Mouse (Mus musculus): ENCODE measurements at regions not wholly inside any gene's neighbourhood (a gene's known extent, or its start where the extent isn't known, plus 50 kb on each side); places are given as distances from the start of the nearest gene placed in this dataset.

DNA sequence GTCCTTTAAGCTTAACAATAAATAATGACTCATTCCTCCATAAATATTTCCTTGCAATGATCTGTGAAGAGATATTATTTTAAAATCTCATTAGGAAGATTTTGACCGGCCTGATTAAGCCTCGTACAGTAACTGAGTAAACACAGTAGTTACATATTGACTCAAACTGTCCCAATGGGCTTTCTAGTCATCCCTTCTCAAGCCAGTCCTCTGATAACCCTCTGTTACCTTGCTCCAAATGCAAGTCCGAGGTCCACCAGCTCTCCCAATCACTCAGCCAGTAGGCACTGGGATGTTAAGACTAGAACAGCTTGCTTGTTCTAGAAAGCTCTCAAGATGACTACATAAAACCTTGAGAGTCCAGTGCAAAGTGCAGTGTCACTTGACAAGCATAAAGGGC, 160.6 kb downstream of the Pdcd6ip start:
- no peaks in the 10 kb centered on the region for H3K27me3 ChIP-seq (ENCODE audit: control insufficient read depth, insufficient read depth, low read length)
- no peak for ATAC-seq (ENCODE audit: insufficient number of reproducible peaks, insufficient read depth, low FRiP score, low read depth)
- no peak overlapping the region for H3K4me2 ChIP-seq (ENCODE audit: low read length)
- 73% methylated on average over 3 of the region's 3 CpGs for WGBS
- H3K9ac ChIP-seq (ENCODE audit: low read length), result no peak overlapping the region
- no peak overlapping the region for H3K4me3 ChIP-seq (ENCODE audit: control insufficient read depth in 1 of 2, insufficient read depth in 1 of 2, low read depth in 1 of 2, low read length in 2 of 2)
- H3K4me1 ChIP-seq (ENCODE audit: control insufficient read depth in 2 of 2, insufficient read depth in 2 of 2, low read length in 2 of 2), result no peaks in the 10 kb centered on the region
- no peak overlapping the region for H3K27ac ChIP-seq (replicated peaks in 1 of 2; ENCODE audit: control insufficient read depth in 1 of 2, insufficient read depth in 1 of 2, low read depth in 2 of 2, low read length in 2 of 2)
- H3K36me3 ChIP-seq (ENCODE audit: control insufficient read depth, insufficient read depth, low read length), result no peaks in the 10 kb centered on the region
- H3K9me3 ChIP-seq (ENCODE audit: control insufficient read depth, low read length), result no peaks in the 10 kb centered on the region

DNA sequence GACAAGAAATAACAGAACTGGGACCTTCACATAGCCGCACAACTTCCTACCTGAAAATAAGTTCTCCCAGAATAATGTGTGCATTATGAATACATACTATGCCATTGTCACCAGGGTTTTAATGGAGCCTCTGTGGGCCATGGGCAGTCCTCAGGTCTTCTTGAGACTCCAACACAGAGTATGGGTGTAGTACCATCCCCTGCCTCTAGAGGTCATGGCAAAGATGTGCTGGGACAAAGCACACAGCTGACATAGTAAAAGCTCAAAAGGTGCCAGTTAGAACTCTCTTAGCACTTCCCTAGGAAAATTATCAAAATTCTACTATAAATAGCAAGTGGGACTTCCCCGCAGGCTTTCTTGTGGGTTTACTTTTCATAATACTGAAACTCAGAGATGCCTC, 179.5 kb downstream of the Pdcd6ip start:
- H3K9me3 ChIP-seq (ENCODE audit: control insufficient read depth, low read length), result peaks cover 5% of the 10 kb centered on the region; the same call in 1 of the 2 replicates
- no peak overlapping the region for H3K4me3 ChIP-seq (ENCODE audit: control insufficient read depth in 1 of 2, insufficient read depth in 1 of 2, low read depth in 1 of 2, low read length in 2 of 2)
- no peaks in the 10 kb centered on the region for H3K27me3 ChIP-seq (ENCODE audit: control insufficient read depth, insufficient read depth, low read length)
- no peak overlapping the region for H3K27ac ChIP-seq (replicated peaks in 1 of 2; ENCODE audit: control insufficient read depth in 1 of 2, insufficient read depth in 1 of 2, low read depth in 2 of 2, low read length in 2 of 2)
- 73% methylated on average over 2 of the region's 2 CpGs for WGBS
- no peaks in the 10 kb centered on the region for H3K4me1 ChIP-seq (ENCODE audit: control insufficient read depth in 2 of 2, insufficient read depth in 2 of 2, low read length in 2 of 2)
- no peak overlapping the region for H3K9ac ChIP-seq (ENCODE audit: low read length)
- no peak for ATAC-seq (ENCODE audit: insufficient number of reproducible peaks, insufficient read depth, low FRiP score, low read depth)
- no peak overlapping the region for H3K4me2 ChIP-seq (ENCODE audit: low read length)
- no peaks in the 10 kb centered on the region for H3K36me3 ChIP-seq (ENCODE audit: control insufficient read depth, insufficient read depth, low read length)

DNA sequence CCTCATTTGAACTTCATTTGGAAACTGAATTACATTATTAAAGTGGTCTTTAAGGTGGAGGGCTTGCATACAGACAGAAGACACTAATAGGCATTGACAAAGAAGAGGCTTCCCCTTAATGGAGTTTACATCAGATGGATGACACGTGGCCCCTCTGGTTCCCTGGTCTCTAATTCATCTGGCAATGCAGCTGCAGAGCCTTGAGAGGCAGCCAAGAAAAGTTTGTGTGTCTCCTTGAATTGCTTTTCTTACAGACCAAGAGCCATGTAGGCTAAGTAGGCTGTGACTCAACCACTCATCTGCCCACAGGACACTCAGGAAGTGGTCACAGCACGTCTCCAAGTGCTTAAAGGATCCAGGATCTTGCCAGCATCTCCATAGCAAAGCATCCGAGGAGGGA, 183.8 kb downstream of the Pdcd6ip start:
- no peak for ATAC-seq (ENCODE audit: insufficient number of reproducible peaks, insufficient read depth, low FRiP score, low read depth)
- H3K4me1 ChIP-seq (ENCODE audit: control insufficient read depth in 2 of 2, insufficient read depth in 2 of 2, low read length in 2 of 2), result no peaks in the 10 kb centered on the region
- no peak overlapping the region for H3K27ac ChIP-seq (replicated peaks in 1 of 2; ENCODE audit: control insufficient read depth in 1 of 2, insufficient read depth in 1 of 2, low read depth in 2 of 2, low read length in 2 of 2)
- no peaks in the 10 kb centered on the region for H3K36me3 ChIP-seq (ENCODE audit: control insufficient read depth, insufficient read depth, low read length)
- H3K27me3 ChIP-seq (ENCODE audit: control insufficient read depth, insufficient read depth, low read length), result no peaks in the 10 kb centered on the region
- 63% methylated on average over 3 of the region's 3 CpGs for WGBS
- no peak overlapping the region for H3K4me2 ChIP-seq (ENCODE audit: low read length)
- H3K9ac ChIP-seq (ENCODE audit: low read length), result no peak overlapping the region
- H3K4me3 ChIP-seq (ENCODE audit: control insufficient read depth in 1 of 2, insufficient read depth in 1 of 2, low read depth in 1 of 2, low read length in 2 of 2), result no peak overlapping the region
- peaks cover 5% of the 10 kb centered on the region; the same call in 1 of the 2 replicates for H3K9me3 ChIP-seq (ENCODE audit: control insufficient read depth, low read length)

DNA sequence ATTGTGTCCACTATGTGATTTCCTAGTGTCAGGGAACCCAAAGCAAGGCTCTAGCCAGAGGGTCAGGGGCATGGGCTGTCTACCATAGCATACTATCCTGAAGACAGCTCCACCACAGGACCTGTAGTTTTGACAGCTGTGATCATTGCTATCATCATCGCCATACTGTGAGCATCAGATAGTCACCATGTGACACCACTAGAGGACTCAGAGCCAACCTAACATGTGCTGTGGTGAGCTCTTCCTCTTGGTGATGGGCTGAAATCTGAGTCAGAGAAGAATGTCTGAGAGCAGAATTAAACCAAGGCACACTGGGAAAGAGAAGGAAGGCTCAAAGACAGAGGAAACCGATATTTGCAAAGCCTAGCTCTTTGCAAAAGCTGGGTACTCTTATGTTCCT, 184.9 kb downstream of the Pdcd6ip start:
- H3K27ac ChIP-seq (replicated peaks in 1 of 2; ENCODE audit: control insufficient read depth in 1 of 2, insufficient read depth in 1 of 2, low read depth in 2 of 2, low read length in 2 of 2), result no peak overlapping the region
- no peak overlapping the region for H3K4me2 ChIP-seq (ENCODE audit: low read length)
- H3K4me1 ChIP-seq (ENCODE audit: control insufficient read depth in 2 of 2, insufficient read depth in 2 of 2, low read length in 2 of 2), result no peaks in the 10 kb centered on the region
- H3K27me3 ChIP-seq (ENCODE audit: control insufficient read depth, insufficient read depth, low read length), result no peaks in the 10 kb centered on the region
- H3K9me3 ChIP-seq (ENCODE audit: control insufficient read depth, low read length), result peaks cover 5% of the 10 kb centered on the region; the same call in 1 of the 2 replicates
- H3K9ac ChIP-seq (ENCODE audit: low read length), result no peak overlapping the region
- 79% methylated on average over 2 of the region's 2 CpGs for WGBS
- no peak for ATAC-seq (ENCODE audit: insufficient number of reproducible peaks, insufficient read depth, low FRiP score, low read depth)
- H3K4me3 ChIP-seq (ENCODE audit: control insufficient read depth in 1 of 2, insufficient read depth in 1 of 2, low read depth in 1 of 2, low read length in 2 of 2), result no peak overlapping the region
- H3K36me3 ChIP-seq (ENCODE audit: control insufficient read depth, insufficient read depth, low read length), result no peaks in the 10 kb centered on the region

DNA sequence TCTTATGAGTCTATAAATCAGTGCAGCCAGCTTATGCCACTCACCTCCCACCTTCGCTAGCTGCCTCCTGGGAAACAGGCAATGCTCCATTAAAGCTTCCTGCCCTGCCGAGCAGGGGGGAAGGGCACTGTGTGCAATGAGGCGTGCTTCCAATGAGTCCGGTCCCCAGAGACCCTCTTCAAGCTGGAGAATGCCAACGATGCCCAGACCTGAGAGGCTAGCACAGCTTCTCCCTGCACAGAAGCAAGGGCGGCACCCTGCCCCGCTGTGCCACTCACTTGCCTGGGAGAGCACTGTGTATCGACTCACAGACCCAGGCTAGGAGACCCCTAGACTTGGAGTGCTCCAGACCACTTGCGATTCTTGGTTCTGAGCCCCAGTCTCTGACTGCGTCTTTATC, 188.3 kb downstream of the Pdcd6ip start:
- H3K27me3 ChIP-seq (ENCODE audit: control insufficient read depth, insufficient read depth, low read length), result no peaks in the 10 kb centered on the region
- 59% methylated on average over 10 of the region's 10 CpGs for WGBS
- no peaks in the 10 kb centered on the region for H3K36me3 ChIP-seq (ENCODE audit: control insufficient read depth, insufficient read depth, low read length)
- H3K9me3 ChIP-seq (ENCODE audit: control insufficient read depth, low read length), result peaks cover under 1% of the 10 kb centered on the region; the same call in 1 of the 2 replicates
- no peak overlapping the region for H3K27ac ChIP-seq (replicated peaks in 1 of 2; ENCODE audit: control insufficient read depth in 1 of 2, insufficient read depth in 1 of 2, low read depth in 2 of 2, low read length in 2 of 2)
- ATAC-seq (ENCODE audit: insufficient number of reproducible peaks, insufficient read depth, low FRiP score, low read depth), result no peak
- no peaks in the 10 kb centered on the region for H3K4me1 ChIP-seq (ENCODE audit: control insufficient read depth in 2 of 2, insufficient read depth in 2 of 2, low read length in 2 of 2)
- H3K4me3 ChIP-seq (ENCODE audit: control insufficient read depth in 1 of 2, insufficient read depth in 1 of 2, low read depth in 1 of 2, low read length in 2 of 2), result no peak overlapping the region
- no peak overlapping the region for H3K4me2 ChIP-seq (ENCODE audit: low read length)
- H3K9ac ChIP-seq (ENCODE audit: low read length), result no peak overlapping the region

DNA sequence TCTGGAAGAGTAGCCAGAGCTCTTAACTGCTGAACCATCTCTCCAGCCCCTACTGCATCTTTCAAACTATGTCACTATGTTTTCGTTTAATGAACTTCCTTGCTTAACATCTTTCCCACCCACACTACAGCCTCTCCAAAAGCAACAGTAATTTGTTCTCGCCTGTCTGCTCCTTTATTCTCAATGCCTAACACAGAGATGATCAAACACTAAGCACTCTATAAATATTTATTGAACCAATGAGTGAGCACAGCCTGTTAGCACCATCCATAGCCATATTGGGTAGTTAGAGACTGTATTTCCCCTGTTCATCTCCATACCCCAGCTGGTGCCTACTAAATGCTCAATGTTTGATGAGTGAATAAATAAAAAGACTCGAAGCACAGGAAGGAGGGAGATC, 189.6 kb downstream of the Pdcd6ip start:
- 69% methylated on average over 3 of the region's 3 CpGs for WGBS
- H3K4me3 ChIP-seq (ENCODE audit: control insufficient read depth in 1 of 2, insufficient read depth in 1 of 2, low read depth in 1 of 2, low read length in 2 of 2), result no peak overlapping the region
- H3K9ac ChIP-seq (ENCODE audit: low read length), result no peak overlapping the region
- no peaks in the 10 kb centered on the region for H3K27me3 ChIP-seq (ENCODE audit: control insufficient read depth, insufficient read depth, low read length)
- no peak for ATAC-seq (ENCODE audit: insufficient number of reproducible peaks, insufficient read depth, low FRiP score, low read depth)
- no peaks in the 10 kb centered on the region for H3K9me3 ChIP-seq (ENCODE audit: control insufficient read depth, low read length)
- H3K27ac ChIP-seq (replicated peaks in 1 of 2; ENCODE audit: control insufficient read depth in 1 of 2, insufficient read depth in 1 of 2, low read depth in 2 of 2, low read length in 2 of 2), result no peak overlapping the region
- H3K36me3 ChIP-seq (ENCODE audit: control insufficient read depth, insufficient read depth, low read length), result no peaks in the 10 kb centered on the region
- no peaks in the 10 kb centered on the region for H3K4me1 ChIP-seq (ENCODE audit: control insufficient read depth in 2 of 2, insufficient read depth in 2 of 2, low read length in 2 of 2)
- H3K4me2 ChIP-seq (ENCODE audit: low read length), result no peak overlapping the region

DNA sequence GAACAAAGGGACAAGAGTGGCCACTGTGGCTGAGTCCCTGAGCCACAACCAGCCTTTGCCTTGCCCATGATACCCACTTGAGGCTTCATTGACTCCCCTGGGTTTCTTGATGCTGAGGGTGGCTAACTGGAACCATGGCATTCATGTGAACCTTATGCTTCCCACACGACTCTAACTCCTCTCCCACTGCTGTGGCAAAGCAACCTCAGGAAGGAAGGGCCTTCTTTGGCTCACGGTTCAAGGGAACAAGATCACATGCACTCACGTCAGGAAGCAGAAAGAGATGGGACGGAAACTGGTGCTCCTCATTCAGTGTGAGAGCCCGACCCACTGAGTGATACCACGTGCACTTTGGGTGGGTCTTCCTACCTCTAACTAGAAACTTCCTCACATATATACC, 190.3 kb downstream of the Pdcd6ip start:
- H3K9me3 ChIP-seq (ENCODE audit: control insufficient read depth, low read length), result no peaks in the 10 kb centered on the region
- no peak overlapping the region for H3K27ac ChIP-seq (replicated peaks in 1 of 2; ENCODE audit: control insufficient read depth in 1 of 2, insufficient read depth in 1 of 2, low read depth in 2 of 2, low read length in 2 of 2)
- no peaks in the 10 kb centered on the region for H3K36me3 ChIP-seq (ENCODE audit: control insufficient read depth, insufficient read depth, low read length)
- H3K4me3 ChIP-seq (ENCODE audit: control insufficient read depth in 1 of 2, insufficient read depth in 1 of 2, low read depth in 1 of 2, low read length in 2 of 2), result no peak overlapping the region
- H3K27me3 ChIP-seq (ENCODE audit: control insufficient read depth, insufficient read depth, low read length), result no peaks in the 10 kb centered on the region
- H3K4me1 ChIP-seq (ENCODE audit: control insufficient read depth in 2 of 2, insufficient read depth in 2 of 2, low read length in 2 of 2), result no peaks in the 10 kb centered on the region
- H3K9ac ChIP-seq (ENCODE audit: low read length), result no peak overlapping the region
- 84% methylated on average over 6 of the region's 6 CpGs for WGBS
- no peak for ATAC-seq (ENCODE audit: insufficient number of reproducible peaks, insufficient read depth, low FRiP score, low read depth)
- H3K4me2 ChIP-seq (ENCODE audit: low read length), result no peak overlapping the region

DNA sequence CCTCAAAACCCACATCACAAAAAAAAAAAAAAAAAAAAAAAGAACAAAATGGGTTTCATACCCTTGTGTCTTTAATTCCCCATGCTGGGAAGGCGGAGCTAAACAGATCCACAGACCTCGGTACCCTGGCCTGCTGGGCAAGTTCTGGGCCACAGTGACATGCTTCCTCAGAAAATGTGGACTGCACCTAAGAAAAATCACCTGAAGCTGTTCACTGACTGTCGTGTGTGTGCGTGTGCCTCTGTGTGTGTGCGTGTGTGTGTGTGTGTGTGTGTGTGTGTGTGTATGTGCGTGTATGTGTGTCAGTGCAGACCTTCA, 192.4 kb downstream of the Pdcd6ip start:
- Histone ChIP-seq H3K4me3 (ENCODE audit: control insufficient read depth in 1 of 2, insufficient read depth in 1 of 2, low read depth in 1 of 2, low read length in 2 of 2) (no peak overlapping the region), H3K9ac (ENCODE audit: low read length) (no peak overlapping the region), H3K4me1 (ENCODE audit: control insufficient read depth in 2 of 2, insufficient read depth in 2 of 2, low read length in 2 of 2) (no peaks in the 10 kb centered on the region), H3K9me3 (ENCODE audit: control insufficient read depth, low read length) (no peaks in the 10 kb centered on the region), H3K27ac (replicated peaks in 1 of 2; ENCODE audit: control insufficient read depth in 1 of 2, insufficient read depth in 1 of 2, low read depth in 2 of 2, low read length in 2 of 2) (no peak overlapping the region), H3K4me2 (ENCODE audit: low read length) (no peak overlapping the region), H3K27me3 (ENCODE audit: control insufficient read depth, insufficient read depth, low read length) (no peaks in the 10 kb centered on the region), H3K36me3 (ENCODE audit: control insufficient read depth, insufficient read depth, low read length) (no peaks in the 10 kb centered on the region)
- WGBS, result 82% methylated on average over 6 of the region's 6 CpGs
- ATAC-seq (ENCODE audit: insufficient number of reproducible peaks, insufficient read depth, low FRiP score, low read depth), result no peak

Measured in heart, embryonic 14.5 days (tissue).